Mouse (Mus musculus): ENCODE data around the gene Llph. TPM values are rescaled to one million over a fixed set of nuclear protein-coding genes. Genes with fewer than 3 reads are reported as not detected.

The Llph gene
- total and polyA plus RNA-seq, 3 experiments: 75.9 to 237 (median 103) TPM

DNA sequence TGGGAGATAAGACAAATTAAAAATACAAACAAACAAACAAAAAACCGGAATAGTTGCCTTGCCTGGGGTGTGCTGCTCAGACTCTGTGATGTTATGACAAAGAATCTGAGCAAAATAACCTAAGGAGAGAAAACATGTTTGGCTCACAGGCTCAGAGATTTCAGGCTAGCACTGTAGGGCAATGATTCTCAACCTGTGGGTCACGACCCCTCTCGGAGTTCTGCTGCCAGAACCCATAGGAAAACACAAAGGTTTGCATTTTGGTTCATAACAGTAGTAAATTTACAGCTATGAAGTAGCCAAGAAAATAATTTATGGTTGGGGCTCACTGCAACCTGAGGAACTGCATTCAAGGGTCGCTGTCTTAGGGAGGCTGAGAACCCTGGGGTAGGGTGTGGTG lies 34.6 kb upstream of the Llph start:
- in situ Hi-C loops (cut with MboI; ENCODE audit: low pct_ligation_motif_present, low pct_unique_long_range_greater_than_20kb, low sequenced_read_pairs) (no loop called here), dilution Hi-C loops (cut with MboI; ENCODE audit: extremely low pct_ligation_motif_present, extremely low pct_unique_long_range_greater_than_20kb, low sequenced_read_pairs) (no loop called here)
- peaks cover 9% of the 10 kb centered on the region for H3K9me3 ChIP-seq (replicated peaks; ENCODE audit: low read length)
- no peaks in the 10 kb centered on the region for H3K36me3 ChIP-seq (replicated peaks in 1 of 2; ENCODE audit: control insufficient read depth in 1 of 2, insufficient read depth in 1 of 2, low read length in 1 of 2)
- no peaks in the 10 kb centered on the region for H3K79me2 ChIP-seq (replicated peaks; ENCODE audit: control insufficient read depth, extremely low read depth, insufficient read depth, poor library complexity, severe bottlenecking)
- no peak overlapping the region for H3K4me3 ChIP-seq (replicated peaks in 1 of 3; ENCODE audit: low read depth in 2 of 3, low read length in 2 of 3, poor library complexity in 1 of 3)
- no peak overlapping the region for H3K4me2 ChIP-seq (ENCODE audit: insufficient read depth, low read depth, poor library complexity, severe bottlenecking)
- peaks cover 15 to 36% of the 10 kb centered on the region in 2 experiments for H3K4me1 ChIP-seq (ENCODE audit: control insufficient read depth in 1 of 2, insufficient read depth in 2 of 2)
- H3K27me3 ChIP-seq (replicated peaks): no peaks in the 10 kb centered on the region
- no peak for DNase-seq (ENCODE audit: extremely low read depth)
- TF ChIP-seq PAX5 (IDR thresholded peaks at IDR 0.05; ENCODE audit: low read length) (no peak), JUN (IDR thresholded peaks at IDR 0.05; ENCODE audit: insufficient read depth, low read depth, low read length) (no peak), NELFE (IDR thresholded peaks at IDR 0.05; ENCODE audit: low read depth, low read length) (no peak), SIN3A (IDR thresholded peaks at IDR 0.05; ENCODE audit: low read length) (no peak), MXI1 (IDR thresholded peaks at IDR 0.05; ENCODE audit: low read depth, low read length) (no peak), E2F4 (IDR thresholded peaks at IDR 0.05; ENCODE audit: insufficient replicate concordance, low read depth, low read length) (no peak), RCOR1 (conservative IDR thresholded peaks at IDR 0.05; ENCODE audit: low read depth, low read length) (no peak), JUND (conservative IDR thresholded peaks at IDR 0.05; ENCODE audit: low read depth, low read length) (no peak), MEF2A (IDR thresholded peaks at IDR 0.05; ENCODE audit: borderline replicate concordance, low read depth, low read length) (no peak), ELF1 (IDR thresholded peaks at IDR 0.05; ENCODE audit: low read depth, low read length) (no peak), GABPA (IDR thresholded peaks at IDR 0.05; ENCODE audit: insufficient replicate concordance, low read depth, low read length) (no peak), CHD2 (IDR thresholded peaks at IDR 0.05; ENCODE audit: low read length) (no peak), CTCF (conservative IDR thresholded peaks at IDR 0.05 in 1 of 2, IDR thresholded peaks at IDR 0.05 in 1 of 2; ENCODE audit: low read depth in 2 of 2, low read length in 2 of 2) (no peak), POLR2A (IDR thresholded peaks at IDR 0.05; ENCODE audit: low read depth, low read length) (no peak), TBP (conservative IDR thresholded peaks at IDR 0.05; ENCODE audit: low read depth, low read length) (no peak), MAX (IDR thresholded peaks at IDR 0.05; ENCODE audit: low read length) (no peak), POLR2AphosphoS2 (IDR thresholded peaks at IDR 0.05; ENCODE audit: low read depth, low read length) (no peak), CHD1 (IDR thresholded peaks at IDR 0.05; ENCODE audit: low read depth, low read length) (no peak), USF1 (IDR thresholded peaks at IDR 0.05; ENCODE audit: low read depth, low read length) (no peak)
- no peak overlapping the region for H3K27ac ChIP-seq (ENCODE audit: insufficient read depth, low read depth)
- no peak overlapping the region for H3K9ac ChIP-seq (ENCODE audit: insufficient read depth, low read depth)

DNA sequence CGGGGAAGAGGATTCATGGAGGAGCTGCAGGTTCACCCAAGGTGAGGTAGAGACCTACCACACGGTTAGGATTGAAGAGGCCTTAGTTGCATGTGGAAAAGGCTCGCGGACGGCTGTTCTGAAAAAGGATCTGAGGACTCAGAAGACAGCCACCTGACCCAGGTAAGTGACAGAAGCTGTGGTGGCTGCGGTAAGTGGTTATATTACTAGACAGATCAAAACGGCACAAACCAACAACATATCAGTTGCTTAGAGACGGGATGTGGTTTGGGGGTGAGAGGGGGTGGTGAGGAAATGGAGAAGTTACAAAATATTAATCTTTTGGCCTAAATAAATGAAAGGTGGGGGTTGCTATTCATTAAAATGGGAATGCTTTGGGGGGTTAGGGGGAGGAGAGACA lies 33.6 kb upstream of the Llph start:
- no peak overlapping the region for H3K27ac ChIP-seq (ENCODE audit: insufficient read depth, low read depth)
- no peaks in the 10 kb centered on the region for H3K36me3 ChIP-seq (replicated peaks in 1 of 2; ENCODE audit: control insufficient read depth in 1 of 2, insufficient read depth in 1 of 2, low read length in 1 of 2)
- H3K79me2 ChIP-seq (replicated peaks; ENCODE audit: control insufficient read depth, extremely low read depth, insufficient read depth, poor library complexity, severe bottlenecking): no peaks in the 10 kb centered on the region
- no peaks in the 10 kb centered on the region for H3K27me3 ChIP-seq (replicated peaks)
- no peak for DNase-seq (ENCODE audit: extremely low read depth)
- TF ChIP-seq JUND (conservative IDR thresholded peaks at IDR 0.05; ENCODE audit: low read depth, low read length) (no peak), MXI1 (IDR thresholded peaks at IDR 0.05; ENCODE audit: low read depth, low read length) (no peak), NELFE (IDR thresholded peaks at IDR 0.05; ENCODE audit: low read depth, low read length) (no peak), KAT2A (IDR thresholded peaks at IDR 0.05; ENCODE audit: insufficient replicate concordance, low read length) (no peak), CTCF (conservative IDR thresholded peaks at IDR 0.05 in 1 of 2, IDR thresholded peaks at IDR 0.05 in 1 of 2; ENCODE audit: low read depth in 2 of 2, low read length in 2 of 2) (no peak), MEF2A (IDR thresholded peaks at IDR 0.05; ENCODE audit: borderline replicate concordance, low read depth, low read length) (no peak), JUN (IDR thresholded peaks at IDR 0.05; ENCODE audit: insufficient read depth, low read depth, low read length) (no peak), RAD21 (IDR thresholded peaks at IDR 0.05; ENCODE audit: low read depth, low read length) (no peak), ETS1 (conservative IDR thresholded peaks at IDR 0.05; ENCODE audit: low read depth, low read length) (no peak), TCF12 (IDR thresholded peaks at IDR 0.05; ENCODE audit: low read depth, low read length) (no peak), PAX5 (IDR thresholded peaks at IDR 0.05; ENCODE audit: low read length) (no peak)
- no peak overlapping the region for H3K4me2 ChIP-seq (ENCODE audit: insufficient read depth, low read depth, poor library complexity, severe bottlenecking)
- no peak overlapping the region for H3K4me3 ChIP-seq (replicated peaks in 1 of 3; ENCODE audit: low read depth in 2 of 3, low read length in 2 of 3, poor library complexity in 1 of 3)
- dilution Hi-C loops (cut with MboI; ENCODE audit: extremely low pct_ligation_motif_present, extremely low pct_unique_long_range_greater_than_20kb, low sequenced_read_pairs) (no loop called here), in situ Hi-C loops (cut with MboI; ENCODE audit: low pct_ligation_motif_present, low pct_unique_long_range_greater_than_20kb, low sequenced_read_pairs) (no loop called here)
- H3K9ac ChIP-seq (ENCODE audit: insufficient read depth, low read depth): no peak overlapping the region
- H3K9me3 ChIP-seq (replicated peaks; ENCODE audit: low read length): peaks cover 9% of the 10 kb centered on the region
- H3K4me1 ChIP-seq (ENCODE audit: control insufficient read depth in 1 of 2, insufficient read depth in 2 of 2): peaks cover 19 to 40% of the 10 kb centered on the region in 2 experiments
